Mouse (Mus musculus) megakaryocyte, embryonic 14.5 days (primary cell): Measurements from ENCODE around the gene Tubb5. TPM values are rescaled to one million over a fixed set of nuclear protein-coding genes. Genes with fewer than 3 reads are reported as not detected.
A peak's percentile ranks its signal among the peaks of the same experiment; 100 is the strongest.

Experiments
- H3K27me3 ChIP-seq: replicated peaks from 2 replicates; pipeline ENCODE3; 2012; ENCODE audit warnings: inconsistent platforms
- H3K36me3 ChIP-seq: replicated peaks from 2 replicates; pipeline ENCODE3; 2012; ENCODE audit warnings: low read length, inconsistent platforms, mixed read lengths
- H3K4me1 ChIP-seq: 2 replicates; pipeline ENCODE4 v1.6.1; 2012; ENCODE audit warnings: inconsistent platforms
- H3K4me3 ChIP-seq: replicated peaks from 2 replicates; pipeline ENCODE3; 2012; ENCODE audit warnings: moderate library complexity, mild to moderate bottlenecking, inconsistent platforms
- H3K9me3 ChIP-seq: 2 replicates; pipeline ENCODE4 v1.6.1; 2012; ENCODE audit warnings: inconsistent platforms
- FLI1 ChIP-seq: IDR thresholded peaks from 2 replicates; pipeline ENCODE4 v1.6.1; 2012; ENCODE audit warnings: low read length, inconsistent platforms, mixed read lengths
- GATA1 ChIP-seq: IDR thresholded peaks from 3 replicates; pipeline ENCODE4 v1.6.1; 2012; ENCODE audit warnings: mixed read lengths, low read length, inconsistent platforms, borderline replicate concordance
- polyA plus RNA-seq: library from polyadenylated mRNA; stranded (reverse); fragments of >175 nt; gene quantifications from 2 replicates; pipeline ENCODE4 v1.2.3, GENCODE M21; 2012; ENCODE audit warnings: low replicate concordance; ENCODE audit not compliant: insufficient read depth

The Tubb5 gene
- polyA plus RNA-seq, 1 experiment, result 217 TPM

GRCm38 (mm10) chr17:35814678-35815077 lies 23.4 kb downstream of the Tubb5 start:
- TF ChIP-seq GATA1 (no peak), FLI1 (no peak)
- Histone ChIP-seq H3K27me3 (peaks cover 3% of the 10 kb centered on the region), H3K4me1 (peaks cover 63% of the 10 kb centered on the region)

GRCm38 (mm10) chr17:35813653-35814052 lies 24.5 kb downstream of the Tubb5 start:
- no peaks in the 10 kb centered on the region for H3K9me3 ChIP-seq
- H3K4me3 ChIP-seq, result peak overlapping the region; percentile 44
- TF ChIP-seq GATA1 (no peak), FLI1 (no peak)
- peaks cover 4% of the 10 kb centered on the region for H3K27me3 ChIP-seq
- H3K36me3 ChIP-seq, result no peaks in the 10 kb centered on the region
- H3K4me1 ChIP-seq, result peaks cover 63% of the 10 kb centered on the region

More at GRCm38 (mm10) chr17:35814678-35815077, 23.4 kb downstream of the Tubb5 start:
- no peaks in the 10 kb centered on the region for H3K36me3 ChIP-seq
- H3K4me3 ChIP-seq, result no peak overlapping the region
- no peaks in the 10 kb centered on the region for H3K9me3 ChIP-seq

GRCm38 (mm10) chr17:35813245-35813647 lies 24.9 kb downstream of the Tubb5 start:
- Histone ChIP-seq H3K4me1 (peaks cover 67% of the 10 kb centered on the region), H3K9me3 (no peaks in the 10 kb centered on the region), H3K27me3 (peaks cover 4% of the 10 kb centered on the region), H3K36me3 (no peaks in the 10 kb centered on the region), H3K4me3 (peak overlapping the region; percentile 62)
- TF ChIP-seq GATA1, result no peak

- no peaks in the 10 kb centered on the region for H3K36me3 ChIP-seq
- H3K9me3 ChIP-seq, result no peaks in the 10 kb centered on the region
- H3K27me3 ChIP-seq, result peaks cover 4% of the 10 kb centered on the region
- no peak overlapping the region for H3K4me3 ChIP-seq
- H3K4me1 ChIP-seq, result peaks cover 72% of the 10 kb centered on the region
- TF ChIP-seq GATA1 (no peak), FLI1 (no peak)
These were observed 25.4 kb downstream of the Tubb5 start for GRCm38 (mm10) chr17:35812736-35813135.

- H3K4me3 ChIP-seq, result no peak overlapping the region
- no peaks in the 10 kb centered on the region for H3K9me3 ChIP-seq
- peaks cover 4% of the 10 kb centered on the region for H3K27me3 ChIP-seq
- H3K36me3 ChIP-seq, result no peaks in the 10 kb centered on the region
- H3K4me1 ChIP-seq, result peaks cover 71% of the 10 kb centered on the region
- no peak for TF ChIP-seq FLI1
- no peak for TF ChIP-seq GATA1
These were observed 25.8 kb downstream of the Tubb5 start for GRCm38 (mm10) chr17:35812307-35812706.

- Histone ChIP-seq H3K4me3 (no peak overlapping the region), H3K36me3 (no peaks in the 10 kb centered on the region), H3K27me3 (peaks cover 4% of the 10 kb centered on the region), H3K4me1 (peaks cover 63% of the 10 kb centered on the region), H3K9me3 (no peaks in the 10 kb centered on the region)
- TF ChIP-seq FLI1 (no peak), GATA1 (no peak)
These were observed 27.0 kb downstream of the Tubb5 start for GRCm38 (mm10) chr17:35810900-35811648.

GRCm38 (mm10) chr17:35809395-35809794 lies 28.7 kb downstream of the Tubb5 start:
- peaks cover 4% of the 10 kb centered on the region for H3K27me3 ChIP-seq
- no peaks in the 10 kb centered on the region for H3K36me3 ChIP-seq
- H3K4me1 ChIP-seq, result peaks cover 46% of the 10 kb centered on the region
- no peak overlapping the region for H3K4me3 ChIP-seq
- no peaks in the 10 kb centered on the region for H3K9me3 ChIP-seq
- TF ChIP-seq GATA1 (no peak), FLI1 (no peak)

- Histone ChIP-seq H3K4me1 (peaks cover 34% of the 10 kb centered on the region), H3K9me3 (no peaks in the 10 kb centered on the region)
- TF ChIP-seq FLI1 (no peak), GATA1 (no peak)
These were observed 30.0 kb downstream of the Tubb5 start for GRCm38 (mm10) chr17:35808073-35808472.

GRCm38 (mm10) chr17:35803858-35804399 lies 34.2 kb downstream of the Tubb5 start:
- Histone ChIP-seq H3K36me3 (no peaks in the 10 kb centered on the region), H3K4me3 (no peak overlapping the region), H3K9me3 (peaks cover 3% of the 10 kb centered on the region), H3K27me3 (peaks cover 24% of the 10 kb centered on the region), H3K4me1 (peaks cover 19% of the 10 kb centered on the region)
- TF ChIP-seq GATA1, result no peak
- TF ChIP-seq FLI1, result no peak

More at GRCm38 (mm10) chr17:35808073-35808472, 30.0 kb downstream of the Tubb5 start:
- Histone ChIP-seq H3K4me3 (no peak overlapping the region), H3K27me3 (peaks cover 12% of the 10 kb centered on the region), H3K36me3 (no peaks in the 10 kb centered on the region)

GRCm38 (mm10) chr17:35803020-35803419 lies 35.1 kb downstream of the Tubb5 start:
- Histone ChIP-seq H3K27me3 (peaks cover 24% of the 10 kb centered on the region), H3K4me3 (no peak overlapping the region), H3K36me3 (no peaks in the 10 kb centered on the region), H3K9me3 (peaks cover 12% of the 10 kb centered on the region), H3K4me1 (peaks cover 16% of the 10 kb centered on the region)
- TF ChIP-seq FLI1, result no peak
- TF ChIP-seq GATA1, result no peak
